Mouse (Mus musculus) neural tube, embryonic 15.5 days (tissue): Measurements from ENCODE around the gene Rpp25. TPM values are rescaled to one million over a fixed set of nuclear protein-coding genes. Genes with fewer than 3 reads are reported as not detected.

Source experiments
- ATAC-seq: fragments of 200-750 bp; cut with Nextera tagmentation; 2 replicates; pipeline ENCODE4 v1.8.0; 2017; ENCODE audit warnings: mild to moderate bottlenecking, moderate TSS enrichment, moderate library complexity; ENCODE audit not compliant: low FRiP score
- H3K27ac ChIP-seq: fragments of 300-500 bp; sonication (generic); replicated peaks from 2 replicates; pipeline ENCODE4 v1.5.1; 2015; ENCODE audit warnings: mild to moderate bottlenecking, inconsistent platforms
- H3K27me3 ChIP-seq: fragments of 300-500 bp; sonication (generic); replicated peaks from 2 replicates; pipeline ENCODE4 v1.6.1; 2015; ENCODE audit warnings: inconsistent platforms
- H3K36me3 ChIP-seq: fragments of 300-500 bp; sonication (generic); 2 replicates; pipeline ENCODE4 v1.6.1; 2015; ENCODE audit warnings: inconsistent platforms
- H3K4me1 ChIP-seq: fragments of 300-500 bp; sonication (generic); 2 replicates; pipeline ENCODE4 v1.6.1; 2015; ENCODE audit warnings: inconsistent platforms
- H3K4me2 ChIP-seq: fragments of 300-500 bp; sonication (generic); 2 replicates; pipeline ENCODE4 v1.6.1; 2015; ENCODE audit warnings: inconsistent platforms, mild to moderate bottlenecking, moderate library complexity
- H3K4me3 ChIP-seq: fragments of 300-500 bp; sonication (generic); replicated peaks from 2 replicates; pipeline ENCODE4 v1.5.1; 2015; ENCODE audit warnings: mild to moderate bottlenecking, inconsistent platforms
- H3K9ac ChIP-seq: fragments of 300-500 bp; sonication (generic); replicated peaks from 2 replicates; pipeline ENCODE4 v1.6.1; 2015; ENCODE audit warnings: mild to moderate bottlenecking, inconsistent platforms
- H3K9me3 ChIP-seq: fragments of 300-500 bp; sonication (generic); replicated peaks from 2 replicates; pipeline ENCODE4 v1.6.1; 2016; ENCODE audit warnings: inconsistent platforms
- WGBS: fragments of 180-500 bp; shearing (Covaris S2); methylation state at CpG from one replicate; pipeline ENCODE4 v1.1.7; 2015; ENCODE audit warnings: mixed read lengths; 5-methylcytosine and 5-hydroxymethylcytosine counted together
- polyA plus RNA-seq: library from polyadenylated mRNA; unstranded; fragments of >200 nt; fragmentation: Nextera tagmentation; extraction: Ambion mirVana; gene quantifications from 2 replicates; pipeline ENCODE4 v1.2.1, GENCODE M21; 2015

Gene Rpp25
- polyA plus RNA-seq, 1 experiment from 2014 or later: 23.5 TPM

GRCm38 (mm10) chr9:57497236-57497635 is 6.6 kb upstream of the Rpp25 start:
- 59% methylated on average over 5 of the region's 5 CpGs for WGBS
- Histone ChIP-seq H3K4me1 (peaks cover 30% of the 10 kb centered on the region), H3K27ac (no peak overlapping the region)

GRCm38 (mm10) chr9:57498536-57498935 is 5.3 kb upstream of the Rpp25 start:
- H3K4me2 ChIP-seq: no peak overlapping the region

More at GRCm38 (mm10) chr9:57497236-57497635, 6.6 kb upstream of the Rpp25 start:
- Histone ChIP-seq H3K9me3 (no peaks in the 10 kb centered on the region), H3K9ac (no peak overlapping the region), H3K4me2 (no peak overlapping the region), H3K4me3 (no peak overlapping the region), H3K27me3 (peaks cover 2% of the 10 kb centered on the region; the same call in 1 of the 2 replicates), H3K36me3 (no peaks in the 10 kb centered on the region)
- ATAC-seq: no peak

GRCm38 (mm10) chr9:57501452-57501851 is 2.4 kb upstream of the Rpp25 start:
- Histone ChIP-seq H3K4me3 (peak overlapping the region; percentile 25), H3K4me1 (peaks cover 72% of the 10 kb centered on the region), H3K27me3 (peaks cover 37% of the 10 kb centered on the region), H3K27ac (peak overlapping the region; percentile 84), H3K9ac (peak overlapping the region; percentile 32), H3K9me3 (no peaks in the 10 kb centered on the region), H3K4me2 (peak overlapping the region; percentile 93), H3K36me3 (no peaks in the 10 kb centered on the region)
- WGBS: 5% methylated on average over 13 of the region's 13 CpGs
- no peak for ATAC-seq

More at GRCm38 (mm10) chr9:57498536-57498935, 5.3 kb upstream of the Rpp25 start:
- Histone ChIP-seq H3K9me3 (no peaks in the 10 kb centered on the region), H3K9ac (no peak overlapping the region), H3K4me3 (no peak overlapping the region), H3K27ac (peak overlapping the region; percentile 30; the same call in 1 of the 2 replicates), H3K4me1 (peaks cover 43% of the 10 kb centered on the region), H3K36me3 (no peaks in the 10 kb centered on the region), H3K27me3 (peaks cover 13% of the 10 kb centered on the region)
- WGBS: 34% methylated on average over 7 of the region's 7 CpGs
- no peak for ATAC-seq

GRCm38 (mm10) chr9:57501861-57502260 is 2.0 kb upstream of the Rpp25 start:
- Histone ChIP-seq H3K27me3 (peaks cover 38% of the 10 kb centered on the region), H3K4me1 (peaks cover 74% of the 10 kb centered on the region), H3K9me3 (no peaks in the 10 kb centered on the region), H3K9ac (peak overlapping the region; percentile 32), H3K27ac (peak overlapping the region; percentile 84), H3K4me3 (peak overlapping the region; percentile 25), H3K4me2 (peak overlapping the region; percentile 93), H3K36me3 (no peaks in the 10 kb centered on the region)
- WGBS: under 1% methylated on average over 20 of the region's 20 CpGs
- ATAC-seq: peak; percentile 55

- H3K36me3 ChIP-seq: no peaks in the 10 kb centered on the region
- 6% methylated on average over 23 of the region's 23 CpGs for WGBS
- peaks cover 38% of the 10 kb centered on the region for H3K27me3 ChIP-seq
- peak overlapping the region; percentile 51 for H3K4me3 ChIP-seq
- peaks cover 74% of the 10 kb centered on the region for H3K4me1 ChIP-seq
- peak overlapping the region; percentile 84 for H3K27ac ChIP-seq
- peak overlapping the region; percentile 93 for H3K4me2 ChIP-seq
- H3K9me3 ChIP-seq: no peaks in the 10 kb centered on the region
- H3K9ac ChIP-seq: peak overlapping the region; percentile 42
- ATAC-seq: no peak
Measured at GRCm38 (mm10) chr9:57502911-57503621, 760 bp upstream of the Rpp25 start.

GRCm38 (mm10) chr9:57504381-57504700 is 515 bp downstream of the Rpp25 start:
- under 1% methylated on average over 34 of the region's 34 CpGs for WGBS
- Histone ChIP-seq H3K27me3 (peaks cover 38% of the 10 kb centered on the region), H3K9ac (peak overlapping the region; percentile 42; the same call in 1 of the 2 replicates), H3K4me3 (peak overlapping the region; percentile 51), H3K9me3 (no peaks in the 10 kb centered on the region), H3K4me2 (peak overlapping the region; percentile 93), H3K36me3 (no peaks in the 10 kb centered on the region), H3K27ac (no peak overlapping the region), H3K4me1 (peaks cover 67% of the 10 kb centered on the region)
- ATAC-seq: peak; percentile 61

GRCm38 (mm10) chr9:57504891-57505290 is 1.1 kb downstream of the Rpp25 start:
- WGBS: 51% methylated on average over 10 of the region's 10 CpGs
- Histone ChIP-seq H3K27ac (peak overlapping the region; percentile 74; the same call in 1 of the 2 replicates), H3K27me3 (peaks cover 38% of the 10 kb centered on the region), H3K9ac (peak overlapping the region; percentile 36; the same call in 1 of the 2 replicates), H3K4me2 (peak overlapping the region; percentile 93), H3K4me3 (peak overlapping the region; percentile 51), H3K4me1 (peaks cover 63% of the 10 kb centered on the region), H3K9me3 (no peaks in the 10 kb centered on the region), H3K36me3 (no peaks in the 10 kb centered on the region)
- no peak for ATAC-seq

- peaks cover 38% of the 10 kb centered on the region for H3K27me3 ChIP-seq
- peak overlapping the region; percentile 36 for H3K9ac ChIP-seq
- WGBS: 6% methylated on average over 8 of the region's 8 CpGs
- peaks cover 59% of the 10 kb centered on the region for H3K4me1 ChIP-seq
- no peaks in the 10 kb centered on the region for H3K9me3 ChIP-seq
- H3K27ac ChIP-seq: peak overlapping the region; percentile 74
- ATAC-seq: peak; percentile 60
- no peaks in the 10 kb centered on the region for H3K36me3 ChIP-seq
- 0 out of 2 replicates have a peak overlapping the region, but pooled peaks have one; percentile 1 for H3K4me3 ChIP-seq
- H3K4me2 ChIP-seq: peak overlapping the region; percentile 93
Measured at GRCm38 (mm10) chr9:57505700-57506099, 1.9 kb downstream of the Rpp25 start.

- 47% methylated on average over 2 of the region's 2 CpGs for WGBS
- no peak overlapping the region for H3K9ac ChIP-seq
- H3K27ac ChIP-seq: no peak overlapping the region
- ATAC-seq: no peak
- 0 out of 2 replicates have a peak, but pooled peaks cover 5% of the 10 kb centered on the region for H3K27me3 ChIP-seq
- no peak overlapping the region for H3K4me2 ChIP-seq
- H3K9me3 ChIP-seq: no peaks in the 10 kb centered on the region
- H3K4me3 ChIP-seq: no peak overlapping the region
- no peaks in the 10 kb centered on the region for H3K36me3 ChIP-seq
- peaks cover 10% of the 10 kb centered on the region for H3K4me1 ChIP-seq
Measured at GRCm38 (mm10) chr9:57510577-57510976, 6.8 kb downstream of the Rpp25 start.

GRCm38 (mm10) chr9:57517113-57517512 is 13.3 kb downstream of the Rpp25 start:
- Histone ChIP-seq H3K4me3 (no peak overlapping the region), H3K27ac (peak overlapping the region; percentile 68), H3K36me3 (no peaks in the 10 kb centered on the region), H3K4me1 (peaks cover 6% of the 10 kb centered on the region), H3K9me3 (no peaks in the 10 kb centered on the region), H3K9ac (no peak overlapping the region), H3K27me3 (no peaks in the 10 kb centered on the region), H3K4me2 (no peak overlapping the region)
- 8% methylated on average over 3 of the region's 3 CpGs for WGBS
- ATAC-seq: no peak

GRCm38 (mm10) chr9:57520375-57521055 is 16.7 kb downstream of the Rpp25 start:
- H3K4me1 ChIP-seq: peaks cover 39% of the 10 kb centered on the region
- 25% methylated on average over 16 of the region's 16 CpGs for WGBS
- H3K9ac ChIP-seq: peak overlapping the region; percentile 62
- no peaks in the 10 kb centered on the region for H3K36me3 ChIP-seq
- H3K9me3 ChIP-seq: no peaks in the 10 kb centered on the region
- peak overlapping the region; percentile 95 for H3K4me3 ChIP-seq
- H3K27me3 ChIP-seq: no peaks in the 10 kb centered on the region
- peak overlapping the region; percentile 94 for H3K27ac ChIP-seq
- peak overlapping the region; percentile 75 for H3K4me2 ChIP-seq
- peak; percentile 49 for ATAC-seq
